Mouse (Mus musculus): ENCODE measurements around the gene Ahnak. TPM values are rescaled to one million over a fixed set of nuclear protein-coding genes. Genes with fewer than 3 reads are reported as not detected.
A peak's percentile ranks its signal among the peaks of the same experiment; 100 is the strongest.

The Ahnak gene
- polyA plus RNA-seq, 1 experiment, result 177 TPM

- no peak overlapping the region for H3K27ac ChIP-seq (replicated peaks; ENCODE audit: low read depth, low read length)
- H3K4me3 ChIP-seq (ENCODE audit: insufficient read depth, low read depth, low read length), result no peak overlapping the region
- no peaks in the 10 kb centered on the region; the same call in 1 of the 2 replicates for H3K4me1 ChIP-seq (ENCODE audit: control insufficient read depth, insufficient read depth, insufficient read length, low read length)
These were observed 106.0 kb downstream of the Ahnak start for GRCm38 (mm10) chr19:9095111-9095510.

- Histone ChIP-seq H3K4me1 (ENCODE audit: control insufficient read depth, insufficient read depth, insufficient read length, low read length) (no peaks in the 10 kb centered on the region; the same call in 1 of the 2 replicates), H3K4me3 (ENCODE audit: insufficient read depth, low read depth, low read length) (no peak overlapping the region), H3K27ac (replicated peaks; ENCODE audit: low read depth, low read length) (no peak overlapping the region)
These were observed 108.4 kb downstream of the Ahnak start for GRCm38 (mm10) chr19:9097441-9097840.

GRCm38 (mm10) chr19:9099751-9100150, 110.7 kb downstream of the Ahnak start:
- Histone ChIP-seq H3K4me3 (ENCODE audit: insufficient read depth, low read depth, low read length) (no peak overlapping the region), H3K27ac (replicated peaks; ENCODE audit: low read depth, low read length) (no peak overlapping the region), H3K4me1 (ENCODE audit: control insufficient read depth, insufficient read depth, insufficient read length, low read length) (no peaks in the 10 kb centered on the region; the same call in 1 of the 2 replicates)

GRCm38 (mm10) chr19:9100297-9101061, 111.4 kb downstream of the Ahnak start:
- no peak overlapping the region for H3K4me3 ChIP-seq (ENCODE audit: insufficient read depth, low read depth, low read length)
- no peaks in the 10 kb centered on the region; the same call in 1 of the 2 replicates for H3K4me1 ChIP-seq (ENCODE audit: control insufficient read depth, insufficient read depth, insufficient read length, low read length)
- no peak overlapping the region for H3K27ac ChIP-seq (replicated peaks; ENCODE audit: low read depth, low read length)

GRCm38 (mm10) chr19:9101062-9101457, 112.0 kb downstream of the Ahnak start:
- H3K4me1 ChIP-seq (ENCODE audit: control insufficient read depth, insufficient read depth, insufficient read length, low read length), result peaks cover 1% of the 10 kb centered on the region; the same call in 1 of the 2 replicates
- H3K27ac ChIP-seq (replicated peaks; ENCODE audit: low read depth, low read length), result no peak overlapping the region
- H3K4me3 ChIP-seq (ENCODE audit: insufficient read depth, low read depth, low read length), result no peak overlapping the region

- H3K27ac ChIP-seq (replicated peaks; ENCODE audit: low read depth, low read length), result no peak overlapping the region
- no peak overlapping the region for H3K4me3 ChIP-seq (ENCODE audit: insufficient read depth, low read depth, low read length)
- H3K4me1 ChIP-seq (ENCODE audit: control insufficient read depth, insufficient read depth, insufficient read length, low read length), result peaks cover 11% of the 10 kb centered on the region
These were observed 114.9 kb downstream of the Ahnak start for GRCm38 (mm10) chr19:9103986-9104385.

GRCm38 (mm10) chr19:9105101-9105685, 116.1 kb downstream of the Ahnak start:
- Histone ChIP-seq H3K4me3 (ENCODE audit: insufficient read depth, low read depth, low read length) (no peak overlapping the region), H3K27ac (replicated peaks; ENCODE audit: low read depth, low read length) (0 out of 2 replicates have a peak overlapping the region, but pooled peaks have one; percentile 40), H3K4me1 (ENCODE audit: control insufficient read depth, insufficient read depth, insufficient read length, low read length) (peaks cover 11% of the 10 kb centered on the region)

GRCm38 (mm10) chr19:9106096-9106495, 117.0 kb downstream of the Ahnak start:
- H3K4me3 ChIP-seq (ENCODE audit: insufficient read depth, low read depth, low read length), result no peak overlapping the region
- H3K27ac ChIP-seq (replicated peaks; ENCODE audit: low read depth, low read length), result peak overlapping the region; percentile 40; the same call in 1 of the 2 replicates
- peaks cover 11% of the 10 kb centered on the region for H3K4me1 ChIP-seq (ENCODE audit: control insufficient read depth, insufficient read depth, insufficient read length, low read length)

- Histone ChIP-seq H3K27ac (replicated peaks; ENCODE audit: low read depth, low read length) (peak overlapping the region; percentile 26; the same call in 1 of the 2 replicates), H3K4me3 (ENCODE audit: insufficient read depth, low read depth, low read length) (no peak overlapping the region)
These were observed 117.8 kb downstream of the Ahnak start for GRCm38 (mm10) chr19:9106751-9107378.

GRCm38 (mm10) chr19:9107379-9107755, 118.3 kb downstream of the Ahnak start:
- Histone ChIP-seq H3K4me3 (ENCODE audit: insufficient read depth, low read depth, low read length) (no peak overlapping the region), H3K4me1 (ENCODE audit: control insufficient read depth, insufficient read depth, insufficient read length, low read length) (peaks cover 11% of the 10 kb centered on the region), H3K27ac (replicated peaks; ENCODE audit: low read depth, low read length) (0 out of 2 replicates have a peak overlapping the region, but pooled peaks have one; percentile 26)

More at GRCm38 (mm10) chr19:9106751-9107378, 117.8 kb downstream of the Ahnak start:
- peaks cover 11% of the 10 kb centered on the region for H3K4me1 ChIP-seq (ENCODE audit: control insufficient read depth, insufficient read depth, insufficient read length, low read length)

- H3K4me1 ChIP-seq (ENCODE audit: control insufficient read depth, insufficient read depth, insufficient read length, low read length), result peaks cover 11% of the 10 kb centered on the region
- H3K27ac ChIP-seq (replicated peaks; ENCODE audit: low read depth, low read length), result no peak overlapping the region
- H3K4me3 ChIP-seq (ENCODE audit: insufficient read depth, low read depth, low read length), result no peak overlapping the region
These were observed 119.5 kb downstream of the Ahnak start for GRCm38 (mm10) chr19:9108536-9108935.

- H3K27ac ChIP-seq (replicated peaks; ENCODE audit: low read depth, low read length), result no peak overlapping the region
- H3K4me3 ChIP-seq (ENCODE audit: insufficient read depth, low read depth, low read length), result no peak overlapping the region
- H3K4me1 ChIP-seq (ENCODE audit: control insufficient read depth, insufficient read depth, insufficient read length, low read length), result peaks cover 11% of the 10 kb centered on the region
These were observed 121.2 kb downstream of the Ahnak start for GRCm38 (mm10) chr19:9110182-9110869.

GRCm38 (mm10) chr19:9112043-9112442, 123.0 kb downstream of the Ahnak start:
- H3K27ac ChIP-seq (replicated peaks; ENCODE audit: low read depth, low read length), result no peak overlapping the region

GRCm38 (mm10) chr19:9116268-9116667, 127.2 kb downstream of the Ahnak start:
- Histone ChIP-seq H3K4me1 (ENCODE audit: control insufficient read depth, insufficient read depth, insufficient read length, low read length) (no peaks in the 10 kb centered on the region), H3K27ac (replicated peaks; ENCODE audit: low read depth, low read length) (no peak overlapping the region), H3K4me3 (ENCODE audit: insufficient read depth, low read depth, low read length) (no peak overlapping the region)

More at GRCm38 (mm10) chr19:9112043-9112442, 123.0 kb downstream of the Ahnak start:
- H3K4me3 ChIP-seq (ENCODE audit: insufficient read depth, low read depth, low read length), result no peak overlapping the region
- peaks cover 5% of the 10 kb centered on the region for H3K4me1 ChIP-seq (ENCODE audit: control insufficient read depth, insufficient read depth, insufficient read length, low read length)

- H3K4me3 ChIP-seq (ENCODE audit: insufficient read depth, low read depth, low read length), result no peak overlapping the region
- H3K4me1 ChIP-seq (ENCODE audit: control insufficient read depth, insufficient read depth, insufficient read length, low read length), result no peaks in the 10 kb centered on the region
- no peak overlapping the region for H3K27ac ChIP-seq (replicated peaks; ENCODE audit: low read depth, low read length)
These were observed 128.2 kb downstream of the Ahnak start for GRCm38 (mm10) chr19:9117275-9117674.

Data from brown adipose tissue, adult 24 weeks (tissue).